Mouse (Mus musculus) limb, embryonic 12.5 days (tissue): ENCODE results near the gene Myh15. TPM values are rescaled to one million over a fixed set of nuclear protein-coding genes. Genes with fewer than 3 reads are reported as not detected.

Experiments used
- ATAC-seq: fragments of 200-750 bp; cut with Nextera tagmentation; 2 replicates; pipeline ENCODE4 v1.8.0; 2017; ENCODE audit warnings: low read depth, moderate TSS enrichment; ENCODE audit not compliant: insufficient number of reproducible peaks, insufficient read depth, low FRiP score, low TSS enrichment
- H3K27ac ChIP-seq: fragments of 300-500 bp; sonication (generic); 2 replicates; pipeline ENCODE4 v1.5.1; 2016; ENCODE audit warnings: mild to moderate bottlenecking, moderate library complexity
- H3K27me3 ChIP-seq: fragments of 300-500 bp; sonication (generic); 2 replicates; pipeline ENCODE4 v1.6.1; 2016; ENCODE audit warnings: mild to moderate bottlenecking, moderate library complexity
- H3K36me3 ChIP-seq: fragments of 300-500 bp; sonication (generic); 2 replicates; pipeline ENCODE4 v1.6.1; 2016; ENCODE audit warnings: mild to moderate bottlenecking, moderate library complexity
- H3K4me1 ChIP-seq: fragments of 300-500 bp; sonication (generic); replicated peaks from 2 replicates; pipeline ENCODE4 v1.6.1; 2016
- H3K4me2 ChIP-seq: fragments of 300-500 bp; sonication (generic); 2 replicates; pipeline ENCODE4 v1.6.1; 2016; ENCODE audit warnings: mild to moderate bottlenecking, moderate library complexity
- H3K4me3 ChIP-seq: fragments of 300-500 bp; sonication (generic); replicated peaks from 2 replicates; pipeline ENCODE4 v1.5.1; 2016; ENCODE audit warnings: mild to moderate bottlenecking
- H3K9ac ChIP-seq: fragments of 300-500 bp; sonication (generic); replicated peaks from 2 replicates; pipeline ENCODE4 v1.6.1; 2016; ENCODE audit warnings: mild to moderate bottlenecking, moderate library complexity
- H3K9me3 ChIP-seq: fragments of 300-500 bp; sonication (generic); 2 replicates; pipeline ENCODE4 v1.6.1; 2016; ENCODE audit warnings: mild to moderate bottlenecking, moderate library complexity
- WGBS: fragments of 180-500 bp; shearing (Covaris S2); methylation state at CpG from one replicate; pipeline ENCODE4 v1.1.7; 2016; 5-methylcytosine and 5-hydroxymethylcytosine counted together
- polyA plus RNA-seq: library from polyadenylated mRNA; unstranded; fragments of >200 nt; fragmentation: Nextera tagmentation; extraction: Ambion mirVana; gene quantifications from 2 replicates; pipeline ENCODE4 v1.2.1, GENCODE M21; 2016

The Myh15 gene
- polyA plus RNA-seq: 0.90 and 1.0 TPM in 2 replicates

DNA sequence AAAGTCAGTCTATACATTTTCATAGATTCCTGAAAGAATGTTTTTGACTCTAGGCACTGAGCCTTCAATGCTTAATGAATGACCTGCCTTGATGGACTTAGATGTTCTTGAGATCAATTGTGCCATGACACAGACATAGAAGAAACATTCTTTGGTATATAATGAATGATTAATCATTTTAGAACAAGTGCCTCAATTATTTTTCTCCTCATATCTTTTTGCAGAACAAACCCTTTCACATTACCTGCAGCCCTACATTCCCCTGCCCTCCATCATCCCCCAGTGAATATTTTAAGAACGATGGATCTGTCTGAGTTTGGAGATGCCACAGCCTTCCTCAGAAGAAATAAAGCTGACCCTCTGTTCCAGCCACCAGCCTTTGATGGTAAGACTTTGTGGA is at the start of gene Myh15:
TSS of gene Myh15 (plus strand) at position 301 of the 400 bp plus-strand sequence.
- Histone ChIP-seq H3K4me1 (no peaks in the 10 kb centered on the region), H3K27ac (no peak within 1 kb of the TSS), H3K36me3 (no peaks in the 10 kb centered on the region), H3K4me3 (no peak within 1 kb of the TSS), H3K9ac (no peak within 1 kb of the TSS), H3K4me2 (no peak within 1 kb of the TSS), H3K9me3 (no peaks in the 10 kb centered on the region), H3K27me3 (no peaks in the 10 kb centered on the region)
- WGBS: 66% methylated on average over 1 of the region's 1 CpGs
- ATAC-seq: no peak

DNA sequence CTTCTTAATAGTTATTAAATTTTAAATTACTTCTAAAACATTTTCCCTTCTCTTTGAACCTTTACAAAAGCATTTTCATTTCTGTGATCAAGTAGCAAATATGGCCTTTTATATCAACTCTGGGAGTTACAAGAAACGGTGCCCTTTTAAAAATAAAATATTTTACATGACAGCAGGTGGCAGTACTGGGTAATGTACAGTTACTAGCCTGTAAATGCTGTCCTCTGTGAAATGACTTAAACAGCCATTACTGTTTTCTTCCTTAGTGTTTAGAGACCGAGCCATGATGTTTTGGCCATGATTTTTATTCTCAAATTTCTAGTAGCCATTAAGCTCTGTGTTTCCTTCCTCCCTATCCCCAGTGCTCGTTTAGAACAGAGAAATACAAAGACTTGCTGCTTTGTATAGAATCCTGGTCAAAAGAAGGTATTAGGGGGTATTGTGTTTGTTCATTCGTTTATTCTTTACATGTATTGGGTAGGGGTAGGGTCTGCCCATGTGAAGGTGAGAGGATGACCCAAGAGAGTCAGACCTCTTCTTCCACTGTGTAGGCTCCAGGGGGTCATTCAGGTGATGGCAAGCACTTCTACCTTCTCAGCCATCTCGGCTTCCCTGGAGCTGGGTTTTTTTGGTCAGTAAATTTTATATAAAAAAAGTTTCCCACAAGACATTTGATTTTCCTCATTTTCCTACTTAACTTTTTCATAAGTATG is 40.5 kb upstream of the Myh15 start:
- H3K9ac ChIP-seq: no peak overlapping the region
- H3K9me3 ChIP-seq: no peaks in the 10 kb centered on the region
- H3K27me3 ChIP-seq: no peaks in the 10 kb centered on the region
- no peak overlapping the region for H3K4me2 ChIP-seq
- WGBS: 75% methylated on average over 5 of the region's 5 CpGs
- H3K4me3 ChIP-seq: no peak overlapping the region
- H3K36me3 ChIP-seq: peaks cover 32% of the 10 kb centered on the region
- H3K4me1 ChIP-seq: no peaks in the 10 kb centered on the region
- H3K27ac ChIP-seq: no peak overlapping the region
- ATAC-seq: no peak

DNA sequence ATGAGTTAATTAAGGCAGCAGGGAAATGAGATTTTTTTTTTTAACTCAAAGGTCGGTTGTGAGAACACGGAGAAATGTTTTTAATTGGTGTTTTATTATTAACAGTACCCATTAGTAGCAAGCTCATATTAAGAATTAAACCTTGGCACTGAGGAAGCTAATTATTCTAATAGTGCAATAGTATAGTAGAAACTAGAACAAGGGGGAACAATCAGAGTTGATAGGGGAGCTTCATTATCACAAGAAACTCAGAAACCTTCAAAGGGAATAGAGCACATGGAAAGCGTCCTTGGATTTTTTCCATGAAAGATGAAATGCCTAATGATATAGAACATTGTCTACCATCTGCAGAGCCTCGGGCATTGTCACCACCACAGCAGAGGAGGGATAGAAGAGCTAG is 21.4 kb upstream of the Myh15 start:
- Histone ChIP-seq H3K4me1 (no peaks in the 10 kb centered on the region), H3K27me3 (no peaks in the 10 kb centered on the region), H3K9me3 (no peaks in the 10 kb centered on the region), H3K4me2 (no peak overlapping the region), H3K4me3 (no peak overlapping the region), H3K27ac (no peak overlapping the region), H3K9ac (no peak overlapping the region), H3K36me3 (no peaks in the 10 kb centered on the region)
- 67% methylated on average over 4 of the region's 4 CpGs for WGBS
- no peak for ATAC-seq

DNA sequence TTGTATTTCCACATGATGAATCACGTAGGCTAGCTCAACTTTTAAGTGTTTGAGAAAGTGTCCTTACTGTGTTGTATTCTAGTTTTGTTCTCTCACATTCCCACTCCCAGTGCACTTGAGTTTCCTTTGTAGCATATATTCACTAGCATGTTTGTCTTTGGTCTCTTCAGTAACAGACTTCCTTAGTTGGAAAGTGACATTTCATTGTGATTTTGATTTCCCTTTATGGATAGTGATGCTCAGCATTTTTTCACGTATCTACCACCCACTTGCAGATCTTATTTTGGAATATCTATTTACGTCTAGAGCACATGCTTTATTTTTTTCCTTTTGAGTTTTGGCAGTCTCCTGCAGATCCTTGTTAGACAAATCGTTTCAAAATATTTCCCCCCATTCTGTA is 19.5 kb upstream of the Myh15 start:
- 85% methylated on average over 4 of the region's 4 CpGs for WGBS
- no peak for ATAC-seq
- H3K27ac ChIP-seq: no peak overlapping the region
- no peaks in the 10 kb centered on the region for H3K4me1 ChIP-seq
- H3K9me3 ChIP-seq: no peaks in the 10 kb centered on the region
- no peak overlapping the region for H3K9ac ChIP-seq
- no peaks in the 10 kb centered on the region for H3K27me3 ChIP-seq
- no peak overlapping the region for H3K4me2 ChIP-seq
- no peak overlapping the region for H3K4me3 ChIP-seq
- H3K36me3 ChIP-seq: no peaks in the 10 kb centered on the region

DNA sequence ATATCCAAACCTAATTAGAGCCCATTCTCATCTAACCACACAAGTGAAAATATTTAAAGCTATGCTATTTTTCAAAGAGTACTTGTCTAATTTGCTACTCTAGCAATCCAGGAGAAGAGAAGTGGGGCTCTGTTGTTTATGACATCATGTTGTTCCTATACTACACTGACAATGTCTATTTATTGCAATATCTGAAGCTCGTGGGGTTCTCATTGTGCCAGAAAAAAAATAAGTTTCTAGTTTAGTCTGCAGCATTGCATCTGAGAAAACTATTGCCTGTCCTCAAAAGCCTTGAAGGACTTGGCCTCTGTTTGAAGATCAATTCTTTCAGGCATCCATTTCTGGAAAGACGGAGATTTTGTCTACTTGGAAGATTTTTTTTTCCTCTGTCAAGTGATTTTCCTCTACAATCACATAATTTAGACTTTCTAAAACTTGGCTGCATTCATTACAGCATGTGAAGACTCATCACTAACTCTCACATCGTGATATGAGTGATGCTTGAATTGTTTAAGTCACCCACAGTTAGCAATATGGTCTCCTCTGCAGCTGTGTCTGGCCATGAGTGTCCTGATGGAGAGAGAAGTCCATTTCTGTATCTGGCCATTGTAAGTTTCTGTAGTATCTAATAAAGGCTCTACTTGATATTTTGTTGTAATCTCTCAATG is 16.6 kb upstream of the Myh15 start:
- no peak for ATAC-seq
- no peaks in the 10 kb centered on the region for H3K36me3 ChIP-seq
- 82% methylated on average over 3 of the region's 3 CpGs for WGBS

DNA sequence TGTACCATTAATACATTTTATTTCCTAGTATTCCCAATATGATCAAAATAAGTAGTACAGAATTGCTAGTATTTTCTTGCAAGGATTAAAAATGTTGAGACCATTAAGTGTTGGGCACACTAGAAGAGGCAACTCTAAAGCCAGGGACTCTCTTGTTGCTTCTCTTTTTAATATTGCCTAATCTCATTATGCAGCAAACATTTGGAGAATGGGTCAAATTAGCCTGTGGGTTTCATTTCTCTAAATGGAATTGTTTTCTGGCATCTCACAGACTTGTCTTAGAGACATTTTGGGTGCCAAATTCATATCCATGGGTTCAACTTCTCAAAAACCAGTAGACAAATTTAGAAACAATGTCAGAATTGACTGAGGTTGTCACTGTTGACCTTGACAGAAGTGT is 8.1 kb upstream of the Myh15 start:
- H3K27ac ChIP-seq: no peak overlapping the region
- H3K4me2 ChIP-seq: no peak overlapping the region
- no peaks in the 10 kb centered on the region for H3K36me3 ChIP-seq
- no peaks in the 10 kb centered on the region for H3K4me1 ChIP-seq
- ATAC-seq: no peak
- no peaks in the 10 kb centered on the region for H3K27me3 ChIP-seq
- H3K4me3 ChIP-seq: no peak overlapping the region
- no peaks in the 10 kb centered on the region for H3K9me3 ChIP-seq
- no peak overlapping the region for H3K9ac ChIP-seq

More for the DNA sequence above, 16.6 kb upstream of the Myh15 start:
- no peak overlapping the region for H3K4me3 ChIP-seq
- H3K4me2 ChIP-seq: no peak overlapping the region
- H3K9me3 ChIP-seq: no peaks in the 10 kb centered on the region
- no peak overlapping the region for H3K9ac ChIP-seq
- H3K4me1 ChIP-seq: no peaks in the 10 kb centered on the region
- H3K27me3 ChIP-seq: no peaks in the 10 kb centered on the region
- H3K27ac ChIP-seq: no peak overlapping the region

DNA sequence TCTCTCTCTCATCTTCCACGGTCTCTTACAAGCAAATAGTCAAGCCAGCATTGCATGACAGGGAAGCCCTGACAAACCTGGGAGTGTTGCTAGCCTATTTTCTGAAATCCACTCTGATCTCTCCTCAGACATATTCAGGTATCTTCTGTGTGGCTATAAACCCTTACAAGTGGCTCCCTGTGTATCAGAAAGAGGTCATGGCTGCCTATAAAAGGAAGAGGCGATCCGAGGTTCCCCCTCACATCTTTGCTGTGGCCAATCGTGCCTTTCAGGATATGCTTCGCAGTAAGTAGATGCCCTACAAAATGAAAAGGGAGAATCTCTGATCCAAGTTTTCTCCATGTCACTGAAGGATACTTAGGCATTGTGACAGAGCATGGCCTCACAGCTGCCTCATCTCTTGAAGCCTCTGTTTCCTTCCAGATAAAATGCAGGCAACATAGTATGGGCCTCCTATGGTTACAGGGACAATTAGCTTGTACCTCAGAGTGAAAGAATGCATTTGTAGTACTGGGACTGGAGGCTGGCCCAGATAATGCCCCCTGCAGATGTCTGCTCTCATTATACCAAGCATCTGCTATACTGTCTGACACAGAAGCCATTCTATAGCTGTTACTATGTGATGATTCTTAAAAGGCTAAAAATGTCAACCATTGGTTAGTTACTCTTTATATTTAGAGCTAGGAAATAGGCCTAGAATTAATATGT is 12.1 kb downstream of the Myh15 start:
- no peak for ATAC-seq
- Histone ChIP-seq H3K4me1 (no peaks in the 10 kb centered on the region), H3K4me3 (no peak overlapping the region), H3K36me3 (no peaks in the 10 kb centered on the region), H3K27me3 (no peaks in the 10 kb centered on the region), H3K9me3 (no peaks in the 10 kb centered on the region), H3K27ac (no peak overlapping the region), H3K4me2 (no peak overlapping the region), H3K9ac (no peak overlapping the region)
- WGBS: 84% methylated on average over 5 of the region's 5 CpGs

DNA sequence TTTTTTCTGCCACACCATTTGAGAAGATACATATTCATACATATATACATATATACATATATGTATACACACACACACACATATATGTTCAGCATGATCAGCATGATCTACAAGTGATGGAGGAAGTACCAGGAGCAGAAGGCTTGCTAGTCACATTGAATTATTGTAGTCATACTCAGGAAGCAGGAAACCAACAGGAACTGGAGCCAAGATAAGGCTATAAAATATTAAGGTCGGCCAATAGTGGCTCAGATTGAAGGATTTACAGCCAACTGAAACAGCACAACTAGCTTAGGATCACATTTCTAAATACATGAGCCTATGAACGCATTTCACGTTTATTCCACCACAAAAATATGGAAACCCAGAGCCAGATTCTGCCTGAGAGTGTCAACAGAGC is 14.0 kb downstream of the Myh15 start:
- Histone ChIP-seq H3K27me3 (no peaks in the 10 kb centered on the region), H3K4me3 (no peak overlapping the region), H3K27ac (no peak overlapping the region), H3K4me2 (no peak overlapping the region), H3K36me3 (no peaks in the 10 kb centered on the region), H3K4me1 (no peaks in the 10 kb centered on the region), H3K9ac (no peak overlapping the region), H3K9me3 (no peaks in the 10 kb centered on the region)
- no peak for ATAC-seq
- WGBS: 73% methylated on average over 3 of the region's 3 CpGs

DNA sequence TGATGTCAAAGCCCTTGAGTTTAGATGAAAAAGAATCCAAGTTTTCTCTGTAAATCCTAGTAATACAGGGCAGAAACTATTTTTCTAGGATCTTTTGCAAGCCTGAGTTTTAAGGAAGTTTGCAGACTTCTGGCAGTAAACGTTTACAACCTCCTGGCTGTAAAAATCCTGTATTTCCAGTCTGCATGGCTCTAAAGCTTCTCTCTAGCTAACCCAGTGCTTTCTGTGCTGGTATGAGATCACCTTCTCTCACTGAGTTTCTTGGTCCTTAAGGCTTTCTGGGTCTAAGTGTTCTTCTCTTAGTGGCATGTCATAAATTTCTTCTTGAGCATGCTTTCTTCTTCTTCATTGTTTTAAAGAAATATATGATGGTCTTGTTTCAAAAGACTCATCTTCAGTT is 70.7 kb downstream of the Myh15 start:
- ATAC-seq: no peak
- Histone ChIP-seq H3K9ac (no peak overlapping the region), H3K36me3 (no peaks in the 10 kb centered on the region), H3K4me1 (peaks cover 5% of the 10 kb centered on the region; the same call in 1 of the 2 replicates), H3K4me2 (no peak overlapping the region), H3K27me3 (no peaks in the 10 kb centered on the region), H3K9me3 (no peaks in the 10 kb centered on the region), H3K4me3 (no peak overlapping the region), H3K27ac (no peak overlapping the region)
- WGBS: 5% methylated on average over 1 of the region's 1 CpGs

DNA sequence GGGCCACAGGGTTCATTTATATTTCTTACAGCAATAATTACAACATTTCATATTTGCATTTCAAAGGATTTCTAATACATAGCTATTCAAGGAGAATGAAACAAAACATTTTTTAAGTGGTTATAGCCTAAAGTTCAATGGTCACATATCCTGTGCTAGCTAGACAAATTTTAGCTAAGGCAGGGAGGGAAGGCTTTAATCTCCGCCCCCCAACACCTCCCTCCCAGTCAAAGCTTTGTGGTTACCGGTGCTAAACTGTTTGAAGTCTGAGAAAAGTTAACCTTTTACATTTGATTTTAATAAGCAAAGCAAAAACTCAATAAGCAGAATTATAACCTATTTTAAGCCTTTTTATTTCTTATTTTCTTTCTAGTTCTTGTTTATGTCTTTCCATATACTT is 98.9 kb downstream of the Myh15 start:
- Histone ChIP-seq H3K36me3 (no peaks in the 10 kb centered on the region), H3K9me3 (no peaks in the 10 kb centered on the region), H3K4me3 (no peak overlapping the region), H3K27me3 (no peaks in the 10 kb centered on the region), H3K9ac (no peak overlapping the region), H3K4me1 (no peaks in the 10 kb centered on the region), H3K27ac (no peak overlapping the region), H3K4me2 (no peak overlapping the region)
- no peak for ATAC-seq
- WGBS: 63% methylated on average over 2 of the region's 2 CpGs

DNA sequence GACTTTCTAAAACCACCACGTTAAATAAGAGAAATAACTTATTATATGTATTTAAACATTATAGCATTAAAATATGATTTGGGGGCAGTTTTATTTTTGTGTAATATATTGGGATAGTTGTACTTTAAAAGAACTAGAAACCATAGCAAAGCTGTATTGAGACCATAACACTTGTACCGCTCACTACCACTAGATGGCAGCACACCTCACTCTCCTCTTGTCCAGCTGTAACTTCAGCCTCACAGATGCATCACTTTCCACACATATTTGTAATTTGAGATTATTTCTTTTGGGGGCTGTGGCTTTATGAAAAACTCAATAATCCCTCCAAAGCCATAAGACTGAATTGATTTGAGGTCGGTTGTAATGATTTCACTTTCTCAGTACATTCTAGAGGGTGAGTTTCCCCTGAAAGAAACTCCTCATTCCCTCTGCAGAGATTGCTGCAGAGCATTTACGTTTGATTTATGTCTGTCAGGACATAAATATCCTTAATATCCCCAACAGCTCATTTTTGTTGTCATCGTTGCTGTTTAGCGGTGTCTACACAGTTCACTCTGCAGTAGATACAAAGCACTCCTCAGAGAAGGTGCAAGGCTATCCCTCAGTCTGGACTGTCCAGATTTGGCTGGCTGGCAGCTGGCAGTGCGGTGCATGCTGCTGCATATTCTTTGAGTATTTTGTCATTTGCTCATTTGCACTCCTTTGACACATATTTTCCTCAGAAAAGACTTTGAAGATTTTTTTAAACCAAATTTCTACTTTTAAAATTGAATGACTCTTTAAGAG is 107.3 kb downstream of the Myh15 start:
- Histone ChIP-seq H3K4me1 (0 out of 2 replicates have a peak, but pooled peaks cover 3% of the 10 kb centered on the region), H3K27me3 (no peaks in the 10 kb centered on the region), H3K27ac (no peak overlapping the region), H3K36me3 (no peaks in the 10 kb centered on the region), H3K4me3 (no peak overlapping the region), H3K4me2 (no peak overlapping the region), H3K9ac (no peak overlapping the region), H3K9me3 (no peaks in the 10 kb centered on the region)
- WGBS: 31% methylated on average over 7 of the region's 7 CpGs
- ATAC-seq: peak; percentile 79; the same call in 1 of the 2 replicates
